Mouse (Mus musculus) kidney, adult 2 months (tissue): ENCODE measurements around the gene Igsf8.

Experiments
- CTCF ChIP-seq: fragments of 200-500 bp; conservative IDR thresholded peaks from 2 replicates; pipeline ENCODE4 v1.5.1; 2011; ENCODE audit warnings: low read depth, mild to moderate bottlenecking, control low read depth, low read length, moderate library complexity, mixed read lengths; ENCODE audit not compliant: insufficient read depth, insufficient read length
- POLR2A ChIP-seq: fragments of 200-500 bp; IDR thresholded peaks from one replicate; pipeline ENCODE4 v1.6.1; 2011; ENCODE audit warnings: low read depth, low read length, control low read depth

GRCm38 (mm10) chr1:172355336-172355735, 93.9 kb downstream of the Igsf8 start:
- TF ChIP-seq CTCF, result no peak
- TF ChIP-seq POLR2A, result no peak
